Mouse (Mus musculus) spleen, adult 2 months (tissue): ENCODE data around the gene Hectd4. TPM values are rescaled to one million over a fixed set of nuclear protein-coding genes. Genes with fewer than 3 reads are reported as not detected.
A peak's percentile ranks its signal among the peaks of the same experiment; 100 is the strongest.
"Not testable (repeated sequence)": the region's sequence is repeated elsewhere in the genome, so short reads cannot be mapped to it uniquely, and the experiment has no call there.

Source experiments
- DNase-seq, 2 experiments: peaks; one replicate each; pipeline versions ENCODE4 v3.0.0 to v3.0.0-alpha.2; 2012 to 2021; ENCODE audit warnings: low spot score in 2 of 2, low read depth in 1 of 2
- H3K27ac ChIP-seq: fragments of 200-500 bp; 2 replicates; pipeline ENCODE4 v1.5.1; 2012; ENCODE audit warnings: low read length, inconsistent platforms; ENCODE audit not compliant: insufficient read depth
- H3K27me3 ChIP-seq: fragments of 200-500 bp; 2 replicates; pipeline ENCODE4 v1.6.1; 2012; ENCODE audit warnings: mild to moderate bottlenecking, moderate library complexity, low read length, inconsistent platforms; ENCODE audit not compliant: control insufficient read depth, insufficient read depth
- H3K36me3 ChIP-seq: fragments of 200-500 bp; 2 replicates; pipeline ENCODE4 v1.6.1; 2012; ENCODE audit warnings: mild to moderate bottlenecking, low read length, inconsistent platforms; ENCODE audit not compliant: control insufficient read depth, insufficient read depth
- H3K4me1 ChIP-seq: fragments of 200-500 bp; 2 replicates; pipeline ENCODE4 v1.6.1; 2011; ENCODE audit warnings: inconsistent platforms; ENCODE audit not compliant: control insufficient read depth, insufficient read depth, insufficient read length
- H3K4me3 ChIP-seq: fragments of 200-500 bp; 2 replicates; pipeline ENCODE4 v1.5.1; 2011; ENCODE audit warnings: mild to moderate bottlenecking, inconsistent platforms; ENCODE audit not compliant: insufficient read depth, insufficient read length; ENCODE audit errors: extremely low read depth
- CTCF ChIP-seq: fragments of 200-500 bp; IDR thresholded peaks from 2 replicates; pipeline ENCODE4 v1.5.1; 2011; ENCODE audit warnings: mild to moderate bottlenecking, inconsistent platforms; ENCODE audit not compliant: insufficient read depth, insufficient read length, insufficient replicate concordance; ENCODE audit errors: extremely low read depth
- POLR2A ChIP-seq: fragments of 200-500 bp; IDR thresholded peaks from 2 replicates; pipeline ENCODE4 v1.6.1; 2011; ENCODE audit warnings: low read depth, low read length, inconsistent platforms
- WGBS: fragments of 180-500 bp; shearing (Covaris S2); methylation state at CpG from one replicate; pipeline ENCODE4 v1.1.7; 2018; 5-methylcytosine and 5-hydroxymethylcytosine counted together
- polyA plus RNA-seq: library from polyadenylated mRNA; depleted of rRNA; stranded (reverse); fragments of >200 nt; gene quantifications from 2 replicates; pipeline ENCODE4 v1.2.3, GENCODE M21; 2012

The Hectd4 gene
- polyA plus RNA-seq, 1 experiment = 28.4 TPM

GRCm38 (mm10) chr5:121206984-121207383, 13.0 kb upstream of the Hectd4 start:
- peaks cover 4% of the 10 kb centered on the region; the same call in 1 of the 2 replicates for H3K4me1 ChIP-seq
- WGBS = 86% methylated on average over 3 of the region's 3 CpGs
- no peaks in the 10 kb centered on the region for H3K27me3 ChIP-seq
- DNase-seq = no peak
- no peak overlapping the region for H3K4me3 ChIP-seq
- TF ChIP-seq CTCF = no peak
- TF ChIP-seq POLR2A = no peak
- peaks cover 43% of the 10 kb centered on the region for H3K36me3 ChIP-seq
- H3K27ac ChIP-seq = no peak overlapping the region

GRCm38 (mm10) chr5:121209755-121210600, 10.0 kb upstream of the Hectd4 start:
- DNase-seq = no peak
- Histone ChIP-seq H3K4me1 (peaks cover 4% of the 10 kb centered on the region; the same call in 1 of the 2 replicates), H3K27ac (no peak overlapping the region), H3K4me3 (no peak overlapping the region), H3K27me3 (no peaks in the 10 kb centered on the region), H3K36me3 (peaks cover 46% of the 10 kb centered on the region)
- 93% methylated on average over 9 of the region's 9 CpGs for WGBS
- TF ChIP-seq POLR2A (no peak), CTCF (no peak)

- H3K27me3 ChIP-seq = no peaks in the 10 kb centered on the region
- peaks cover 46% of the 10 kb centered on the region for H3K36me3 ChIP-seq
- no peak overlapping the region for H3K4me3 ChIP-seq
- H3K27ac ChIP-seq = no peak overlapping the region
- DNase-seq = no peak
- WGBS = 92% methylated on average over 1 of the region's 1 CpGs
- TF ChIP-seq POLR2A = no peak
- no peak for TF ChIP-seq CTCF
- H3K4me1 ChIP-seq = peaks cover 4% of the 10 kb centered on the region; the same call in 1 of the 2 replicates
Observed at GRCm38 (mm10) chr5:121210601-121210924, 9.5 kb upstream of the Hectd4 start.

- TF ChIP-seq POLR2A = no peak
- TF ChIP-seq CTCF = no peak
- Histone ChIP-seq H3K36me3 (peaks cover 40% of the 10 kb centered on the region), H3K27me3 (no peaks in the 10 kb centered on the region), H3K4me1 (no peaks in the 10 kb centered on the region), H3K4me3 (no peak overlapping the region), H3K27ac (no peak overlapping the region)
- WGBS = 91% methylated on average over 6 of the region's 6 CpGs
- no peak for DNase-seq
Observed at GRCm38 (mm10) chr5:121212108-121212507, 7.9 kb upstream of the Hectd4 start.

GRCm38 (mm10) chr5:121214707-121215106, 5.3 kb upstream of the Hectd4 start:
- 43% methylated on average over 7 of the region's 7 CpGs for WGBS
- Histone ChIP-seq H3K4me1 (no peaks in the 10 kb centered on the region; the same call in 1 of the 2 replicates), H3K27ac (no peak overlapping the region), H3K36me3 (peaks cover 18% of the 10 kb centered on the region), H3K27me3 (no peaks in the 10 kb centered on the region), H3K4me3 (no peak overlapping the region)
- DNase-seq = no peak
- TF ChIP-seq POLR2A (no peak), CTCF (no peak)

GRCm38 (mm10) chr5:121215380-121216125, 4.5 kb upstream of the Hectd4 start:
- 43% methylated on average over 13 of the region's 13 CpGs for WGBS

GRCm38 (mm10) chr5:121216126-121216446, 3.9 kb upstream of the Hectd4 start:
- no peak for DNase-seq
- peaks cover 7% of the 10 kb centered on the region for H3K36me3 ChIP-seq
- H3K27me3 ChIP-seq = no peaks in the 10 kb centered on the region
- WGBS = 75% methylated on average over 12 of the region's 12 CpGs
- TF ChIP-seq POLR2A (no peak), CTCF (no peak)
- peak overlapping the region; percentile 50; the same call in 1 of the 2 replicates for H3K27ac ChIP-seq
- no peak overlapping the region for H3K4me3 ChIP-seq
- H3K4me1 ChIP-seq = no peaks in the 10 kb centered on the region; the same call in 1 of the 2 replicates

More at GRCm38 (mm10) chr5:121215380-121216125, 4.5 kb upstream of the Hectd4 start:
- H3K4me1 ChIP-seq = no peaks in the 10 kb centered on the region; the same call in 1 of the 2 replicates
- peak in 1 of 2 experiments; percentile 46 for DNase-seq
- peak overlapping the region; percentile 21; the same call in 1 of the 2 replicates for H3K27ac ChIP-seq
- H3K4me3 ChIP-seq = no peak overlapping the region
- no peaks in the 10 kb centered on the region for H3K27me3 ChIP-seq
- TF ChIP-seq POLR2A (no peak), CTCF (peak; percentile 91; the same call in 1 of the 2 replicates)
- peaks cover 12% of the 10 kb centered on the region for H3K36me3 ChIP-seq

GRCm38 (mm10) chr5:121216584-121217312, 3.3 kb upstream of the Hectd4 start:
- WGBS = 88% methylated on average over 9 of the region's 9 CpGs
- H3K27ac ChIP-seq = peak overlapping the region; percentile 50; the same call in 1 of the 2 replicates
- H3K4me1 ChIP-seq, DNase-seq, H3K4me3 ChIP-seq, H3K27me3 ChIP-seq, H3K36me3 ChIP-seq: not testable (repeated sequence)
